Mouse (Mus musculus) lung, postnatal 25 days (tissue): ENCODE data around the gene Slc1a2.

Experiments used
- DNase-seq: peaks from one replicate; pipeline ENCODE4 v3.0.0; 2022; ENCODE audit warnings: low spot score

The Slc1a2 gene

DNA sequence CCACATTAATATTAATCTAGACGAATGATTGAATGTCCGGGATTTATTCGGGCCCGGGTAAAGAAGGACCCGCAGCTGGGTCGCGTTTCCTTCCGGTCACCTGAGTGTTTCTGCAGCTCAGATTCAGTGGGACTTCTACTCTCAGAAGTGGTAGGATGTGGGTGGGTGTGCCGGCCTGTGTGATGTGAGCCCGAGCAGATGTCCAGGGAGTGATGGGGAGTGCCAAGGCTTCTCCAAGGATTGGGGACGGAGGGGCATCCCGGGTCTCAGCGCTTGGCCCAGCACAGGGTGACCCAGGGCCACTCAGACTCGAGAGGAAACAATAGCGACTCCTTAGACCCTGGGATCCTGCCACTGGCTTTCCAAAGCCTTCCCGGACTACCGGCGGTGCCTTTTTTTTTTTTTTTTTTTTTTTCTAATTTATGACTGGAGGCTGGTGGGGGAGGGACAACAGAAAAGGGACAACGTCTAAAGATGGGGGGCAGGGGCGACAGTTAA, at the start of gene Slc1a2:
Gene Slc1a2 (plus strand): TSS at position 497 of the 498 bp plus-strand sequence.
- no peak for DNase-seq

DNA sequence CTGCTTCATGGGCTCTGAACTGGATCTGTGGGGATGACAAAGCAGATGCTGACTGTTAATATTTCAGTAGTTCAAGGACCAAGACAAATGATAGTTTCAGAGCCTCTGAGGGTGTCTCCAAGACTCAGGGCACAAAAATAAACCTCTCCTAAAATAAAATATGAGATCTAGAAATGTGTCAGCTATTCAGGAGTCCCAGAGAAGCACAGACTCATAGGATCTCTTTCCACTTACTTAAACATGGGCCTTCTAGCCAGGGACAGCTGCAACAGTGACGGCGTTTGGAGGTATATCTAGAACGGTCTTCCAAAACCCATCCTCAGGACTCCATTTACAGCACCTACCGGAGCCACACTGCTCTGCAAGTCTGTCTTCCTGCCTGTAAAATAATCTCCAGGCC, 48.0 kb upstream of the Slc1a2 start:
- no peak for DNase-seq

DNA sequence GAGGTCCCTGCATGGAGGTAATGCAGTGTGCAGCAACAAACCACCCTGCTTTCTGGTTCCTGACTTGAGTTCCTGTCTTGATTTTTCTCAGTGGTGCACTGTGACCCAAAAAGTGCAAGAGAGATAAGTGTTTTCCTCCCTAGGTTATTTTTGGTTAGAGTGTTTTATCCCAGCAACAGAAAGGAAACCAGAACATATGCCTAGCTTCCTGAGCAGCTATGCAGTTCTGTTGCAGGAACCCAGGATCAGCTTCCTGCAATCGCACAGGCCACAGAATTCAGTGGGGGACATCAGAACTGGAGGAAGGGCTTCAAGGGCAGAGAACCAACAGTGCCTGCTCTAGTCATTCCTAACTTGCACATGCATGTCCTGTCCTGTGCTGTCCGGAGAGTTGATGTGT, 41.8 kb upstream of the Slc1a2 start:
- DNase-seq: no peak

DNA sequence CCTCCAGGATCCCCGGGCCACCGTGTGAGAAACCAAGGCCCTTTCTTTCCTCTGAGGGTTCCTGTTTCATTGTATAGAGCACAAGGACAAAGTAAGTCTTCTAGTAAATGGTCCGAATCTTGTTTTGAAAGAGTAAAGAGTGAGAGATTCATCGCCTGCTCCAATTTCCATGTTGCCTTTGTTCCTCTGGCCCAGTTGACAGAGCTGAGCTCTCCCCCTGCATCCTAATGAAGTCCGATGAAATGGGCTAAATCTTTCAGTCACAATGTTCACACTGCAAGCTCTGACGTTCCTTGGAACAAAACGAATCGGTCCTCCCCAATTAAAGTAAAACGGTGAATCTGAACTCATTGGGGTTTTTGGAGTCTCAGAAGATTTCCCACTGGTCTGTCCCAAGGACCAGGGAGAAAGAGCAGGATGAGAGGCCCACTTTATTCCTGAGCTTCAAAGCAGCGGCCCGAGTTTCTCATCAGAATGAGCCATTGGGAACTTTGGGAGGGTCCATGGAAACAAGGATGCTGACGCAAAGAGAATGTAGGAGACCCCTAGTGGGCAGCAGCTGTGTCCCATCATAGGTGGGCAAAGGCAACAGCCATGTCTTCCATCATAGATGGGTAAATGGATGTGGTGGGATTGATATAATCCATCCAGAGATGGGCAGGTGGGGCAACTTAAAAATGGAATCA, 37.6 kb upstream of the Slc1a2 start:
- no peak for DNase-seq

DNA sequence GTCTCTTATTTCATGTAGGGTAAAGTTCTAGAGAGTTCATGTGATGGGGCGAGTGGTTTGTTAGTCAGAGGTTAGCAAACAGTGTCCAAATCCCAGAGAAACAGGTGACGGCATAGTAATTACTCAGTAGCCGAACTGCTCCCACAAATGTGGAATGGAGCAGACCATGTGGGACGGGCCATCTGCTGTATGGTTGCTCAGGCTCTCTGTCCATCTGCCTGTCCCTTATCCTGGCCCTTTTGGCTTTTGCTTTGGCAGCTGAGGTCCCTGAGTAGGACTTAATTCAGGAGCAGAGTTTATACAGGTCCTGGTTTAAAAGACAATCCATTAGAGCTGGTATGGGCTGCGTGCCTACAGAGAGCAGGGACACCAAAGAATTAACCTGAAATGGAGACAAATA, 36.3 kb upstream of the Slc1a2 start:
- no peak for DNase-seq

DNA sequence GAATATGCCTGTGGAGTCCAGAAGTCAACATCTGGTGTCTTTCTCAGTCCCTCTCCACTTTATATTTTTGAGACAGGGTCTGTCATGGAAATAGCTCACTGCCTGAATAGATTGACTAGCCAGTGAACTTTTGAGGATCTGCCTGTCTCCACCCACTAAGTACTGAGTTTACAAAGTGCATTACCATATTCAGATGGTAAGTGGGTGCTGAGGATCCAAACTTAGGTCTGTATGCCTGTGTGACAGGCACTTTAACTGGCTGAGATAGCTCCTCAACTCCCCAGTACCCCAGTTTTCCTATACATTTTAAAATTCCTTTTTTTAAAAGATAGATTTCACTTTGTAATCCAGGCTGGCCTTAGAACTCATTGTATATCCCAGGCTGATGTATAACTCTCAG, 35.5 kb upstream of the Slc1a2 start:
- no peak for DNase-seq

DNA sequence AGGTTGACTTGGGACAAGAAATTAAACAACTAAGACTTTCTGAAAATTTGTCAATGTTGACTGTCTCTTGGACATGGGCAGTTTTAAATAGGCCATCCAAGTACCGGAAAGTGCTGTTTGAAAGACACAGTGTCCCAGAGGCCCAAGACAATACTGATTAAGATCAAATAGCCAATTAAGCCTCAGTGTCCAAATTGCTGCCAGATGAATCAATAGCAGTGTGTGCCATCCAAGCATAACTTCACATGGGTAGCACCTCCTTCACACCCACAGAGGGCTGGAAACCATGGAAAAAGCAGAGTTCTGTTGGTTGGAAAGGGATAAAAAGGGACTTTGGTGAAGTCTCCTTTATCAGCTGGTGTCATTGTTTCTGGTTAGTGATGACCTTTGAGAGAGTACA, 33.9 kb upstream of the Slc1a2 start:
- no peak for DNase-seq

DNA sequence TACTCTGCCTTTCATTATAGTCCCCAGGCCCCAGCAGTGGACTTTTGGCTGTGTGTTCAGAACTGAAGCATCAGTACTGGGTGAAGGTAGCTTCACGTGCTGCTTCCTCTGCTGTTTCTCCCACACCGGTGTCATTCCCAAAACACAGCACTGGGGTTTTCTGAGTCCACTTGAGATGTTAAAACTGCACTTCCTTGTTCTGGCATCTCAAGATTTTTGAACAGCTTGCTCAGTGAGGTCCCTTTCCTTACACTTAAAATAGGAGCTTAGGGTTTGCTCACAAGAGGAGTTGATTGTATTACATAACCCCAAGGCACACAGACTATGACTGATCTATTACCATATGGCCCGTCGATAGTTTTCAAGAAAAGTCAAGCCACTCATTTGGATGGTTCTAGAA, 26.1 kb upstream of the Slc1a2 start:
- DNase-seq: no peak

DNA sequence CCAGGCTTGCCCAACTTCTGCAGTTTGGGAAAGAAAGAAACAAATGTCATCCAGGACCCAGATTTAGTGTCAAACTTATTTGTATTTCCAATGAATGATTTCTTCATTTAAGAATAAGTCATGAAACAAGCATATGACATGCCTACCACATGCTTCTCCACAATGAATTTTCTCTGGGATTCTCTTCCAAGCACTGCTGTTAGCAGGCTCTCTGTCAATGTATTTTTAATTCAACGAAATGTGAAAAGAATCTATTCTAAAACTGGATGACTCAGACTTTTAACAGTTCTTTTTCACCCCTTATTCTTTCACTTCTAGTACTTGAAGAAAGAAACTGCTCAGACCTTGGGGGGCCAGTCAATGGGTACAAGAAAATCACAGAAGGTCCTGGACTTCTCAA, 24.4 kb upstream of the Slc1a2 start:
- no peak for DNase-seq

DNA sequence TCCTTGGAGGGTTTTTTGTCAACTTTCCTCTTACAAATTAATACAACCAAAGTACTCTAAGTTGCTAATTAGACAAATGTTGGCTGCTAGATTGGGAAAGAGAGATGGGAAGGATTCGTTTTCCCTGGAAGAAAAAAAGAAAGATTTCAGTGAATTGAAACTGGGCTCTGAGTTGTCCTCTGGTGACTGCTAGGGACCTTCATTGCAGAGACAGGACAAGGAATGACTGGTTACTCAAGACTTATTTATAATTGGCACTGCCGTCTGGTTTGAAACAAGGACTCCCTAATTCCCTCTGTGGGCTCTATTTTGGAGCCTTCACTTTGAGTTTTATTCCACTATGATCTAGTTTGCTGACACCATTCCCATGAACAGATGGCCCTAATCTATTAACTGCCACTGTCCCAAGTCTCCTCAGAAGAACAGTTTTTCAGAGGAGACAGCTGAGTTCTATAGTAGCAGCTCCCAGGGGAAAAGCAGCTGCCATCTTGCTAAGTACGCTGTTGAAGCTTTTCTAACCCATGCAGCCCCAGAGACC, 22.9 kb upstream of the Slc1a2 start:
- DNase-seq: no peak

DNA sequence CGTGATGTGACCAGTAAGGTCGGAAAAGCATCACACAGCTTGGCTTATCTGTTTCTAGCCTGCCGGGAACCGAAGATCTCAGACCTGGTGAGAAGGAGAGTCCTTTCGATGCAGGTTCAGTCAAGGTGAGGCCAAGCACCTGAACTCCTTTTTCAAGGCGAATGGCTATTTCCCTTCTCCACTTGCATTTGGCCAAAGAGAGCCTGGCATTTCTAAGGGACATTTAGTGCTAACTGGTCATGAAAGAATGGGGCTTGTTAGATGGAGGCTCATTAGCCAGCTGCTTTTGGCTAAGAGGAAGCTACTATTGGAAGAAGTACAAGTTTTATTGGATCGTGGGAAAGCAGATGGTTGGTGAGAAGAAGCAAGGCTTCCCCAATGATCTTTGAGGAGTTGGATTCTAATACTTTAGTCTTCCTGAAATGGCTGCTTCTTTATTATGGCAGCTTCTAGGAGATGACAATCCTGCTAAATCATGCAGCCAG, 22.3 kb upstream of the Slc1a2 start:
- DNase-seq: no peak

DNA sequence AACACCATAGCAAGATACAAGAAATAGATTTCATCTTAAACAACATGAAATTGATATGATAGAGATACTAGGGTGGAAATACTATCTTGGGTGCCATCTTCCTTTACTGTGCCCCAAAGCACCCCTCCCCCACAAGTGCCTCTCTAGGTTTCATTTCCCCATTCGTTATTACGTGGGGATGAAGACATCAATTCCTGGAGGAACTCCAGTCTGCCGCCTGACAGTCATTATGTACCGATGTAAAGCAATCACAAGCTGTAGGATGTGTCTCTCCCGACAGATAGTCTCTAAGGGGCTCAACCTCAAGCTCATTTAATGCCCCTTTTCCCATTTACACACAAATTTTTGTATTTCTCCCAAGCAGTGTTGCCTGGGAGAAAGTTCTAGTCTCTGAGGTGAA, 20.3 kb upstream of the Slc1a2 start:
- no peak for DNase-seq

DNA sequence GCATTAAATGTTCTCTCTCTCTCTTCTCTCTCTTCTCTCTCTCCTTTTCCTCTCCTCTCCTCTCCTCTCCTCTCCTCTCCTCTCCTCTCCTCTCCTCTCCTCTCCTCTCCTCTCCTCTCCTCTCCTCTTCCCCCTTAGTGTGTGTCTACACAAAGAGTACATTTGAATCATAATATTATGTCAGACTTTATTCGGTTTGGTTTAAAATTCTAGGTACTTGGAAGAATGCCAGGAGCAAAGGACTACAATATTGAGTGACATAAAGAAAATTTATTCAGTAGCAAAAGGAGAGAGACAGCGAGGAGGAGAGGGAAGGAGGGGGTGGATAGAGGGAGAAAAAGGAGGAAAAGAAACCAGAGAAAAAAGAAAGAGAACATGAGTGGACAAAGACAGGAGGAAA, 19.8 kb upstream of the Slc1a2 start:
- DNase-seq: no peak

DNA sequence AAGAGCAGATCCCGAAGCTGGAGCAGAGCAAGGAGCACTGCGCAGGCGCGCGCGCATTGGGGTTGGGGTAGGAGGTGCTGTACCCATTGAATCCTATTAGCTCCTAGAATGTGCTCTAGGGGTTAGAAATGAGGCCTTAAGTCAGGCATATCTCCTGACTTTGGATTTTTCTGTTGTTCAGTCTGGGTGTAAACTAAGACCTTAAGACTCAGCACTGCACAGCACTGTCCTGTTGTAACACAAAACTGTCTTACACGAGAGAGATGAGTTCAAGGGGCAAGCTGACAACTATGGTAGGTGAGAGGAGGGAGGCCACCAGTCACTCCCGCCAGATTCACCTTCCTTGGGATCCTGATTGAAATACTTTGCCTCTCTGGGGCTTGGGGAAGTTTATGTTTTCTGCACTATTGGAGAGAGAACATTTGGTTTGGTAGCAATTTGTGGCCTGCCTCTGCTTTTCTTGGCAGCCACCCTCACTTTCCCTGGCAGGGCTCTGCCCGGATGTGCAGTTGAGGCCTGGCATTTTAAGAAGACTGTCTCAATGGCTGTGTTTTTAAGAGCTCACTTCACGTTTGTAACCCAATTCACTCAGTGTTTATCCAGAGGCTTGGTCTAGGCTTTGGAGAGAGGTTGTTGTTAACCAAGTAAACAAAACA, 9.5 kb upstream of the Slc1a2 start:
- no peak for DNase-seq

DNA sequence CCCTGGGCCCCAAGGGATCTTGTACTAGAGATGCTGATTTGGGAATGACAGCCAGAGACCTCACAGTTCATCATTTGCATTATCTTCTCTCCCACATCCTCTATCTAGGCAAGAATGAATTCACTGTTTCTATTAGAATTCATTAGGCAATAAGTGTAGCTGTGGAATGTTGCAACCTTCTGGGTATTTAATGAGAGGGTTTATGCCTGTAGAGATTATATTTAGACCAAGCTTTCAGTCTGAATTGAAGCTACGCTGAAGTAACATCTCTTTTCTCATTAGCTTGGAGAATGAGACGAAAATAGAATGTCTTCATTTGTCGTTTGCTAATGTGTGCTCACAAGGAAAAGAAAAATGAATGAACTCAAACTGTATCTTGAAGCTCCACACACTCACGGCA, 8.1 kb upstream of the Slc1a2 start:
- no peak for DNase-seq

DNA sequence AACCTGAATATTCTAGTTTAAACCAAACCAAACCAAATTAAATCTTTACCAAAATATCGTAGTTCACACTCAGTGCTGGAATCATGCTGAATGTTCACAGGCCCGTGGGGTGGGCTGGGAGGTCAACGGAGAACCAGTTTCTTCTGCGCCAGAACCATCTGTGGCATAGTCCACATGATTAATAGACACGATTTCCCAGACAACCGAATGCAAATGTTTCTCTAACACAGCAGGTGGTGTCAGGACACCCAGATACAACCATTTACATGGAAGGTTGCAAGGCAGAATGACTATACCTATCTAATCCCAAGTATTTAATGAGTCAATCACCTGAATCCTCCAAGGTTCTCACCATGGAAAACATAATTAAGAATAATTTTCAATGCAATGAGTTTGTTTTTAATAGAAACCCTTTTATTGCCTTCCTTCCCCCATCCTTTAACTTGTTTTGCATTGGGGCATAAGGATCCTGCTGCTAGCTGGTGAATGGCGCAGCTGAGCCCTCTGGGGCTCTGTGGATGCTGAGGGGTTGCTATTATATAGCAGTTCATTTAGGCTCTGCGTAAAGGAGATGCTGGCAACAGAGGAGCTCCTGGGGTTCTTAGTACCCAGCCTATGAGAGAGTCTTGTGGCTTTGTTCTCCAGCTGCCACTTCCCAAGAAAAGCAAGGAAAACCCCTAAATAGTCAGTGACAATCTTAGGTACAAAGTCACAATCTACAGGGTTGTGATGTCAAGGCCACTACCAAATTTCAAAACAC, 2.3 kb upstream of the Slc1a2 start:
- no peak for DNase-seq

DNA sequence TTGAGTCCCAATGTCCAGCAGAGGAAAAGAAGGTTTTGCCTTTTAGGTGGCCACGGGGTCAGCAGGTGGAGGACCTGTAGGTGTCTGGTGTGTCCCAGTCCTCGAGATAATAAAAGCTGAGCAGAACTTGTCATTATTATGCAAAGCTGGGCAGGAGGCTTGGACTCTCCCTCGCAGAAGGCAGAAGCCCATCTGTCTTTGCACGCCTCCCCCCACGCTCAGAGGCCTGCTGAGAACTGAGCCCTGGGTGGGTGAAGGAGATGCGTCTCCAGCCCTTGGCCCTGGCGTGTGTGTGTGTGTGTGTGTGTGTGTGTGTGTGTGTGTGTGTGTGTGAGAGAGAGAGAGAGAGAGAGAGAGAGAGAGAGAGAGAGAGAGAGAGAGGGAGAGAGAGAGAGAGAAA, 733 bp upstream of the Slc1a2 start:
- DNase-seq: no peak

DNA sequence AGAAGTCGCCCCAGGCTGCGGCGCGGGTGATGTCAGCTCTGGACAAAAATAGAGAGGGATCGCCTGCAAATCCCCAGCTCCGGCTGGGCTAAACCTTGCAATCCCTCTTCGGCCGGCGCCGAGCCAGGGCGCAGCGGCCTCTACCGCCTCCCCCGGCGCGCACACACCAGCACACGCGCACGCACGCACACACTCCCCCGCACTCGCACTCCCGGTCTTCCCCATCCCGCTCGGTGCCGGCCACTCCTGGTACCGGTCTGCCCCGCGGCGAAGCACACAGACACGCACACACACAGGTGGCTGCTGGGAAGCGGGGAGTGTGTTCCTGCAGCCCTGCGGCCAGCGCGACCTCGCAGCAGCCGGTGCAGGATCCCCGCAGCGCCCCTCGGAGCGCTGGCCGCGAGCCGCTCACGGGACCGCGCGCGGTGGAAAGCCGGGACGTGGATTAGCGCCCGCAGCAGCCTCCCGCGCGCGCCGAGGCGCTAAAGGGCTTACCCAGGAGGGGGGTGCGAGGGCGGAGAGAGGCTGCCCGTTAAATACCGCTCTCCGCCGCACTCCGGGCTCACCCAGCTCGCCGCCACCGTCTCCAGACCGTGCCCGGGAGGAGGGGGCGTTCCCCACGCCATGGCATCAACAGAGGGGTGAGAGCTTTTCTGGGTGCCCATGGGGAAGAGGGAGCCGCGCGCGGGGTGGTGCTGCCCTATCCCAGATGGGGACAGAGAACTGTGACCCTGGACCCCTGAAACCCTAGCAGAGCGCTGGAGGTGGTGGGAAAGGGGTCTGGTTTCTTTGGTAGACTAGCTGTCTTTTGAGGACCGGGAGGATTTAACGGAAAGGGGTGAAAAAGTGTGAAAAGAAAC, 432 bp downstream of the Slc1a2 start:
- DNase-seq: no peak

DNA sequence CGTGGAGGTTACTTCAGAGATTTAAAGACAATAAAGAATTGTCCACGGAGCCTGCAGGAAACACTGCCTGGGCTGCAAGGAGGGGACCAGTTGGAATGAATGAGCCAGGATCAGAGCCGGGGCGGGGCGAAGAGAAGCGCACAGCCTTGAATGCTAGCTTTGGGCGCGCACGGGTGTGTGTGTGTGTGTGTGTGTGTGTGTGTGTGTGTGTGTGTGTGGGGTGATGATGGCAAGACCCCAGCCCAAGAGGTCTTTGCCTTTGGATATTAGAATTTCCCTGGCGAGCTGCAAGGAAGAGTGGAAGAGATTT, 1.0 kb downstream of the Slc1a2 start:
- no peak for DNase-seq

DNA sequence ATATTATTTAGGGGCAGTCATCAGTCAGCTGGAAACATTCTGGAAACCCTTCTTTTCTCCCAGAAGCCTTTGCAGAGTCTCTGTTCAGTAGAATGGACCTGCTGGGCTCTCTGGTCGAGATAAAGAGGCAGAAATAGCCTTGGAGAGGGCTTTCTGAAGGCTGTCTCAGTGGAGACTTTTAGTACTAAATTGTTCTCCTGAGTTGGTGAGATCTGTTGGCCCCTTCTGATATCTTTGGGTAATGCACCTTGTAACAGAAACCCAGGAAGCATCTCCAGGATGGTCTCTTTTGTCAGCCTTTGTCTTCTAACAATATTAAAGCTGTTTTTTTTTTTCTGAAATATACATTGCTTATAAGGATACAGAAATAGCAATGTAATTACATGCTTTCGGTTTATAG, 2.6 kb downstream of the Slc1a2 start:
- DNase-seq: no peak

DNA sequence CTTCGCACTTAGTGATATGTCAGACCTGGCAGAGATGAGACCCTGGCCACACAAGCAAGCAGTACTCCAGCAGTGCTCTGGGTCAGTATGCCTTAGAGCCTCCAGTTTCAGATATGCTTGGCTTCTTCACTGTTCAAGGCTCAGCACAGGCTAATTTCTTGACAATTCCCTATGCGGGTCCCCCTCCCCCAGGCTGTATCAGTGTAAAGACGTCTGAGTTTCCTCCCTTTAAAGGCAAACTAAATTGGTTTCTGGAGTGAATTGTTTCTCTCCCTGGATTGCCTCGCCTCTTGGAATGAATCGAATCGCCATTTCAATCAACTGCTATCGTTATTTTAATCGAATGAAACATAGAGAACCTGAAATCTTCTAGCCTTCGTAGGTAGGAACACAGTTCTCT, 4.5 kb downstream of the Slc1a2 start:
- DNase-seq: no peak

DNA sequence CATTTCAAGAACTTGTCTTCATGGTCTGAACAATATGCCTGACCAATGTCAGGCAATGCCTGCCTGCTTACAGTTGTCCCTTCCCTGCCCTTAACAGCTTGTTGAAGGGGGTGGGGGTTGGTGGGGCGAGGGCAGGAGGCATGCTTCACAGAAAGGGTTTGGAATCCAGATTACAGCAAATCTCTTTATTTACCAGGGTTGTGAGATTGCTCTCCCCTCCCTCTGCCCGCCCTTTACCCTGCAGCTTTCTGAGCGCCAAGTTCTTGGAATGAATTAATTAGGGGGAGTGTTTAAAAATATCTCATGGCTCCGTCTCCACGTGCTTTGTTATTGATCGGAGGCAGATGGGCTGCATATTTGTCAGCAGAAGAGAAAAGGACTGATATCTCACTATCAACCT, 4.9 kb downstream of the Slc1a2 start:
- DNase-seq: no peak
